Mouse (Mus musculus) B cell, adult 2 months (primary cell): ENCODE results near the gene Ppargc1a.

Experiments used
- DNase-seq, 2 experiments: peaks; one replicate each; pipeline ENCODE4 v3.0.0; 2022

Ppargc1a gene

GRCm38 (mm10) chr5:51552483-51553091 is 14.9 kb downstream of the Ppargc1a start:
- DNase-seq = peak; percentile 71 to 73

- peak in 1 of 2 experiments; percentile 10 for DNase-seq
These were observed 15.6 kb downstream of the Ppargc1a start for GRCm38 (mm10) chr5:51551852-51552482.

GRCm38 (mm10) chr5:51547442-51548035 is 20.0 kb downstream of the Ppargc1a start:
- no peak for DNase-seq

GRCm38 (mm10) chr5:51546817-51547216 is 20.7 kb downstream of the Ppargc1a start:
- DNase-seq = no peak

GRCm38 (mm10) chr5:51545133-51546049 is 22.1 kb downstream of the Ppargc1a start:
- DNase-seq = no peak

GRCm38 (mm10) chr5:51544141-51544735 is 23.3 kb downstream of the Ppargc1a start:
- DNase-seq = no peak

- DNase-seq = no peak
These were observed 26.0 kb downstream of the Ppargc1a start for GRCm38 (mm10) chr5:51541557-51541956.

GRCm38 (mm10) chr5:51540816-51541215 is 26.7 kb downstream of the Ppargc1a start:
- no peak for DNase-seq

GRCm38 (mm10) chr5:51539563-51539962 is 28.0 kb downstream of the Ppargc1a start:
- DNase-seq = no peak

GRCm38 (mm10) chr5:51538319-51538718 is 29.2 kb downstream of the Ppargc1a start:
- DNase-seq = no peak

GRCm38 (mm10) chr5:51537646-51538030 is 29.9 kb downstream of the Ppargc1a start:
- no peak for DNase-seq

GRCm38 (mm10) chr5:51537009-51537645 is 30.4 kb downstream of the Ppargc1a start:
- DNase-seq = no peak

- DNase-seq = no peak
These were observed 33.1 kb downstream of the Ppargc1a start for GRCm38 (mm10) chr5:51534456-51534855.

GRCm38 (mm10) chr5:51531286-51531685 is 36.2 kb downstream of the Ppargc1a start:
- DNase-seq = no peak

- no peak for DNase-seq
These were observed 38.1 kb downstream of the Ppargc1a start for GRCm38 (mm10) chr5:51529444-51529843.

GRCm38 (mm10) chr5:51528165-51528498 is 39.4 kb downstream of the Ppargc1a start:
- DNase-seq = no peak

- no peak for DNase-seq
These were observed 39.9 kb downstream of the Ppargc1a start for GRCm38 (mm10) chr5:51527498-51528164.

GRCm38 (mm10) chr5:51525858-51526257 is 41.7 kb downstream of the Ppargc1a start:
- DNase-seq = no peak

- DNase-seq = no peak
These were observed 46.7 kb downstream of the Ppargc1a start for GRCm38 (mm10) chr5:51520807-51521206.

- DNase-seq = no peak
These were observed 49.9 kb downstream of the Ppargc1a start for GRCm38 (mm10) chr5:51517440-51518187.

- DNase-seq = no peak
These were observed 62.9 kb downstream of the Ppargc1a start for GRCm38 (mm10) chr5:51504654-51505053.
